Mouse (Mus musculus): Measurements from ENCODE around the gene Ube2o. TPM values are rescaled to one million over a fixed set of nuclear protein-coding genes. Genes with fewer than 3 reads are reported as not detected.

The Ube2o gene
- 43.3 and 43.5 TPM in 2 replicates for polyA plus RNA-seq (2012; rRNA removed)

GRCm38 (mm10) chr11:116581376-116581814, at the start of gene Ube2o:
Gene Ube2o (minus strand): TSS chr11:116581447.

GRCm38 (mm10) chr11:116626299-116627071, 45.2 kb upstream of the Ube2o start, which contains the start of gene Rhbdf2:
Gene Rhbdf2 (minus strand): TSS chr11:116627019.

GRCm38 (mm10) chr11:116586310-116586709, 5.1 kb upstream of the Ube2o start, which contains the start of gene Aanat:
Gene Aanat (plus strand): TSS chr11:116586432.

GRCm38 (mm10) chr11:116530187-116531147, 50.8 kb downstream of the Ube2o start, which contains the start of gene Sphk1:
Gene Sphk1 (plus strand): TSS chr11:116530925.

GRCm38 (mm10) chr11:116493795-116494252, 87.4 kb downstream of the Ube2o start, which contains the start of gene Prpsap1:
Gene Prpsap1 (minus strand): TSS chr11:116494202.

Other genes with a start within 250 kb of the Ube2o start
- gene Foxj1, start 246.0 kb downstream of the Ube2o start, polyA plus RNA-seq (2012; rRNA removed), result 121 and 144 TPM in 2 replicates
- gene Rnf157, start 168.4 kb downstream of the Ube2o start, polyA plus RNA-seq (2012; rRNA removed), result 5.1 and 6.4 TPM in 2 replicates
- gene Ubald2, start 147.4 kb downstream of the Ube2o start, polyA plus RNA-seq (2012; rRNA removed), result 145 and 174 TPM in 2 replicates
- 0.93 and 1.9 TPM in 2 replicates for gene Qrich2, start 115.2 kb downstream of the Ube2o start, polyA plus RNA-seq (2012; rRNA removed)
- gene Prpsap1, start 87.2 kb downstream of the Ube2o start, polyA plus RNA-seq (2012; rRNA removed), result 218 and 285 TPM in 2 replicates
- 31.4 and 33.0 TPM in 2 replicates for gene Sphk1, start 50.5 kb downstream of the Ube2o start, polyA plus RNA-seq (2012; rRNA removed)
- 0.16 and 0.44 TPM in 2 replicates for gene Aanat, start 5.0 kb upstream of the Ube2o start, polyA plus RNA-seq (2012; rRNA removed)
- 94.1 and 97.8 TPM in 2 replicates for gene Rhbdf2, start 45.6 kb upstream of the Ube2o start, polyA plus RNA-seq (2012; rRNA removed)
- gene Prcd, start 72.1 kb upstream of the Ube2o start, polyA plus RNA-seq (2012; rRNA removed), result 19.7 and 23.3 TPM in 2 replicates
- 128 and 135 TPM in 2 replicates for gene Cygb, start 72.9 kb upstream of the Ube2o start, polyA plus RNA-seq (2012; rRNA removed)
- gene St6galnac1, start 194.1 kb upstream of the Ube2o start, polyA plus RNA-seq (2012; rRNA removed), result 0.10 and 0.24 TPM in 2 replicates
- gene Mxra7, start 246.6 kb upstream of the Ube2o start, polyA plus RNA-seq (2012; rRNA removed), result 110 and 217 TPM in 2 replicates